Mouse (Mus musculus): ENCODE measurements around the gene Pld4. TPM values are rescaled to one million over a fixed set of nuclear protein-coding genes. Genes with fewer than 3 reads are reported as not detected.

The Pld4 gene
- total RNA-seq (2021) = 10 to 100 TPM; 12.5 TPM
- long read RNA-seq, experiment 1, transcript Pld4-201 (11 exons, 1,982 nt) = major isoform, 18 of 25 reads
- long read RNA-seq, experiment 1, partial matches to known transcripts = 0 of 25 reads
- long read RNA-seq, experiment 1, other reads (novel, unspliced or antisense) = 6 of 25 reads
- long read RNA-seq, experiment 2, transcript Pld4-201 (11 exons, 1,982 nt) = major isoform, 22 of 34 reads
- long read RNA-seq, experiment 2, partial matches to known transcripts = 0 of 34 reads
- long read RNA-seq, experiment 2, other reads (novel, unspliced or antisense) = 12 of 34 reads

- DNase-seq (ENCODE audit: low spot score in 2 of 2) = peak; percentile 14 to 15
Measured at GRCm38 (mm10) chr12:112760154-112760926, at the start of gene Pld4. TSS of gene Pld4 (plus strand) at chr12:112760655.

GRCm38 (mm10) chr12:112713984-112714383, 46.5 kb upstream of the Pld4 start:
- DNase-seq (ENCODE audit: low spot score in 2 of 2) = no peak

GRCm38 (mm10) chr12:112717140-112717539, 43.3 kb upstream of the Pld4 start:
- DNase-seq (ENCODE audit: low spot score in 2 of 2) = peak in 1 of 2 experiments; percentile 49

- no peak for DNase-seq (ENCODE audit: low spot score in 2 of 2)
Measured at GRCm38 (mm10) chr12:112718995-112719394, 41.5 kb upstream of the Pld4 start.

- no peak for DNase-seq (ENCODE audit: low spot score in 2 of 2)
Measured at GRCm38 (mm10) chr12:112720216-112720615, 40.2 kb upstream of the Pld4 start, which contains the start of gene Cep170b. TSS of gene Cep170b (plus strand) at chr12:112720455.

- DNase-seq (ENCODE audit: low spot score in 2 of 2) = no peak
Measured at GRCm38 (mm10) chr12:112720890-112721423, 39.5 kb upstream of the Pld4 start.

GRCm38 (mm10) chr12:112721424-112722239, 38.8 kb upstream of the Pld4 start:
- no peak for DNase-seq (ENCODE audit: low spot score in 2 of 2)

- peak in 1 of 2 experiments; percentile 51 for DNase-seq (ENCODE audit: low spot score in 2 of 2)
Measured at GRCm38 (mm10) chr12:112722240-112723027, 38.0 kb upstream of the Pld4 start.

- no peak for DNase-seq (ENCODE audit: low spot score in 2 of 2)
Measured at GRCm38 (mm10) chr12:112723028-112723330, 37.5 kb upstream of the Pld4 start.

GRCm38 (mm10) chr12:112723445-112723844, 37.0 kb upstream of the Pld4 start:
- DNase-seq (ENCODE audit: low spot score in 2 of 2) = no peak

- DNase-seq (ENCODE audit: low spot score in 2 of 2) = peak in 1 of 2 experiments; percentile 70
Measured at GRCm38 (mm10) chr12:112724077-112724805, 36.2 kb upstream of the Pld4 start.

GRCm38 (mm10) chr12:112727801-112728200, 32.7 kb upstream of the Pld4 start:
- DNase-seq (ENCODE audit: low spot score in 2 of 2) = no peak

GRCm38 (mm10) chr12:112730808-112731207, 29.6 kb upstream of the Pld4 start:
- no peak for DNase-seq (ENCODE audit: low spot score in 2 of 2)

- DNase-seq (ENCODE audit: low spot score in 2 of 2) = no peak
Measured at GRCm38 (mm10) chr12:112732591-112732990, 27.9 kb upstream of the Pld4 start.

- DNase-seq (ENCODE audit: low spot score in 2 of 2) = no peak
Measured at GRCm38 (mm10) chr12:112734108-112734820, 26.2 kb upstream of the Pld4 start.

- DNase-seq (ENCODE audit: low spot score in 2 of 2) = no peak
Measured at GRCm38 (mm10) chr12:112734881-112735655, 25.4 kb upstream of the Pld4 start.

- no peak for DNase-seq (ENCODE audit: low spot score in 2 of 2)
Measured at GRCm38 (mm10) chr12:112735896-112736635, 24.4 kb upstream of the Pld4 start.

GRCm38 (mm10) chr12:112736636-112736925, 23.9 kb upstream of the Pld4 start:
- no peak for DNase-seq (ENCODE audit: low spot score in 2 of 2)

Measured in gastrocnemius, postnatal 4 days (tissue).